Mouse (Mus musculus): Measurements from ENCODE around the gene Gm11213. TPM values are rescaled to one million over a fixed set of nuclear protein-coding genes. Genes with fewer than 3 reads are reported as not detected.

The Gm11213 gene
- polyA plus RNA-seq, 1 experiment from 2014 or later = not detected

Other genes starting within 250 kb of the Gm11213 start
- not detected in 2 replicates for gene Orm3, start 249.1 kb downstream of the Gm11213 start, polyA plus RNA-seq (2016; fragmentation: Nextera tagmentation; extraction: Ambion mirVana)
- gene Orm2, start 242.8 kb downstream of the Gm11213 start, polyA plus RNA-seq (2016; fragmentation: Nextera tagmentation; extraction: Ambion mirVana) = not detected in 2 replicates
- 11.6 and 12.4 TPM in 2 replicates for gene Akna, start 201.9 kb downstream of the Gm11213 start, polyA plus RNA-seq (2016; fragmentation: Nextera tagmentation; extraction: Ambion mirVana)
- gene Whrn, start 109.3 kb downstream of the Gm11213 start, polyA plus RNA-seq (2016; fragmentation: Nextera tagmentation; extraction: Ambion mirVana) = 7.1 and 8.6 TPM in 2 replicates
- 302 TPM in 2 replicates for gene Atp6v1g1, start 60.5 kb downstream of the Gm11213 start, polyA plus RNA-seq (2016; fragmentation: Nextera tagmentation; extraction: Ambion mirVana)
- gene Tmem268, start 46.5 kb downstream of the Gm11213 start, polyA plus RNA-seq (2016; fragmentation: Nextera tagmentation; extraction: Ambion mirVana) = 9.8 and 11.6 TPM in 2 replicates
- not detected in 2 replicates for gene Tex48, start 17.2 kb upstream of the Gm11213 start, polyA plus RNA-seq (2016; fragmentation: Nextera tagmentation; extraction: Ambion mirVana)
- gene Gm11214, start 58.1 kb upstream of the Gm11213 start, polyA plus RNA-seq (2016; fragmentation: Nextera tagmentation; extraction: Ambion mirVana) = not detected in 2 replicates
- gene Tnfsf15, start 139.9 kb upstream of the Gm11213 start, polyA plus RNA-seq (2016; fragmentation: Nextera tagmentation; extraction: Ambion mirVana) = not detected in 2 replicates

All from embryonic facial prominence, embryonic 12.5 days (tissue).